Mouse (Mus musculus): ENCODE measurements at regions not wholly inside any gene's neighbourhood (a gene's known extent, or its start where the extent isn't known, plus 50 kb on each side); places are given as distances from the start of the nearest gene placed in this dataset.
A peak's percentile ranks its signal among the peaks of the same experiment; 100 is the strongest.

DNA sequence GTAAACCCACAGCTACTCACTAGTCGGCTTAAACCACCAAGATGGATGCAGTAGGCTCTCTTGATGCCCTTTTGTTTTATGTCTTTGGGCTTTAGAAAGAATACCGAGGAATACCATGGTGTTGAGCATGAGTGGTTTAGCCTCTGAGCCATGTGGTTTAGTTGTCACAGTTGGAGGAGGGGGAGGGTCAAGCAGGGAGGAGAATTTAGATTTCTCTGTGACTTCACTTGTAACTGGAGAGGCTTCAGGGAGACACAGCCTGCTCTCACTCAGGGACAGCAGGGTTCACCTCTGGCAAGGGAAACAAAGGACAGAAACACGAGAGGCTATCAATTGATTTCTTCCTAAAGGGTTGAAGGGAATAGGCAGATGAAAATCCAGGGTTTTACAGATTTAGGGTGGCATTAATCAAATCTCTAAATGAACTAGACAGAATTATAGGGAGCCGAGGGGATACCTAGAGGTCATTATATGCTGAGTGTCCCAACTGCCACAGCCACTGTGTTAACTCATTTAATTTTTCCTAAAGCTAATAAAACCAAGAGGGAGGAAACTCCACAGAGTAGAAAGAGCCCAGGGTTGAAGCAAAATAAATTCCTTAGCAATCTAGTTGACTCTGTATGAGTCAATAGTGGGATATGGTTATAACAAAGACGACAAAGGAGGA lies 2113.7 kb upstream of the 5930422O12Rik start:
- DNase-seq, result no peak

DNA sequence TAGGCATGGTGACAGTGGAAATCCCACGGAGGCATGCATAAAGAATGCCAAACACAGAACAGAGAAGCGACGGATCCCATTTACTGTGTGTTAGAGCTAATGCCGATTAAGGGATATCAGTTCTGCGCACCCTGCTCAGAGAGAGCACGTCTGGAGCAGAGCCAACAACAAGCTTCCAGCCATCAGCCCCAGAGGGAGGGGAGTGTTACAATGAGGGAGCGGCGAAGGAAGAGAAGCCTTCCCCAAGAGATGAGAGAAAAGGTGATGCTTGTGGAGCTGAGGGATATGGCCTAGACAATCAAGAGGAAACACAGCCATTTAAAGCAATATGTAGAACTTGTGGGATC lies 2113.2 kb upstream of the 5930422O12Rik start:
- DNase-seq, result no peak

DNA sequence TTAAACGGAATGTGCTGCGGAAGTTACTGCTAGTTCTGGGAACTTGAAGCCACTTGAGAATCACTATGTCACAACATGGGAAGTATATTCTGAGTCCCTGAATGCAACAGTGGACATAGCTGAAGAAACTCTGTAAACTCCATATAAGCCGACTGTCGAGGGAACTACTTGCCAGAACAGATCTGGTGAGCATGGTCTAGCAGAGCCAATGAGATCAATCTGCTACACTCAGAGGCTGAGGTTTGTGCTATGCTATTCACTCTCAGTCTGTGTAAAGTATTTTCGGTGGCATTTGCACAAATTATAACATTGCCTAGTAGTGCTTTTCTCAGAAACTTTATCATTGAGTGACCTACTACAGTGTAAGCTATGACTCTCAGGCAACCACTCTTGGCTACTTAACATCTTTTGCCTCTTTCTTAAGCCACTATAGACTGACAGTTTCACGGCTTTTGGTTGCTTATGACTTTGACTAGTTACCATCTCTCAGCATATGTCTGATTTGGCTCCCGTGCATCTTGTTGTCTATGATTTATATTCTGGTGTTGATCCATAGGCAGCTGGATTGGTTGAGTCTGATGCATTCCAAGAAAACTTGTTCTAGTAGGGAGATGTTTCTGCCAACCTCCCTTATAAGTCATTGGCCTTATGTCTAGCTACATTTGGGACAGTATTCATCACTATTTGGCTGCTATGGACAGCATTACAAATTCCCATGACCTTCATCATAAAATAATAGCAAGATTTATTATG lies 2094.8 kb upstream of the 5930422O12Rik start:
- DNase-seq, result no peak

DNA sequence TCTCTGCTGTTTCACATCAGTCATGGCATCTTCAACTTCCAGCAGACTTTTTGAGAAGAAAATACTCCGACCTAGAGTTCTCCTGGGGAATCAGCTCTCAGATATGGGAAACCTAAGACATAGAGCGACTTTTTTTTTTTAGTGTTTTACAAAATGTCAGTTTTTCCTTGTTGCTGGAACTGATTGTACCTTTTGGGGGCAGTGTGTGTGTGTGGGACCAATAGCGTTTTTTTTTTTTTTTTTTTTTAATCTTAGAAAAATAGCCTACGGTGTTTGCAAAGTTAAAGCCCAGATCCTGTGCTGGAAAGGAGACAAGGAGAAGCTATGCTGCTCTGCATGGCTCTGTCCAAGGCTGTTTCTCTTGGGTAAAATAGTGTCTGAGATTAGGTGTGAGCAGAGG lies 2080.0 kb upstream of the 5930422O12Rik start:
- no peak for DNase-seq

DNA sequence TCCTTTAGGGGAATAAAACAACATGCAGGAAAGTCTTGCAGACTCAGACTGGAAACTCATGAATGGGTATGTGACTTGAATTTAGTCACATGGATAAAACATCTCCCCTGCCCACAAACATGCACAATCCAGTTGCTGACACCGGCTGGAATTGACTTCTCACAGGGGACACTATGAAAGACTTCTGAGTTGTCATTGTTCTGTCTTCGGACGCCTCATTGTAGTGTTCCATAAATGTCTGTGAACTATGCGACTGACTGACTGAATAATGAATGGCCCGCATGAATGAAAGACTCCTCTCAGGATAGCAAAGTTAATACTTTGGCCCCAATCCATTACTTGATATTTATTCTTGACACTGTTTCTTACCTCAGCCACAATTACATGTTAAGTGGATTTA lies 2058.9 kb upstream of the 5930422O12Rik start:
- DNase-seq, result no peak

DNA sequence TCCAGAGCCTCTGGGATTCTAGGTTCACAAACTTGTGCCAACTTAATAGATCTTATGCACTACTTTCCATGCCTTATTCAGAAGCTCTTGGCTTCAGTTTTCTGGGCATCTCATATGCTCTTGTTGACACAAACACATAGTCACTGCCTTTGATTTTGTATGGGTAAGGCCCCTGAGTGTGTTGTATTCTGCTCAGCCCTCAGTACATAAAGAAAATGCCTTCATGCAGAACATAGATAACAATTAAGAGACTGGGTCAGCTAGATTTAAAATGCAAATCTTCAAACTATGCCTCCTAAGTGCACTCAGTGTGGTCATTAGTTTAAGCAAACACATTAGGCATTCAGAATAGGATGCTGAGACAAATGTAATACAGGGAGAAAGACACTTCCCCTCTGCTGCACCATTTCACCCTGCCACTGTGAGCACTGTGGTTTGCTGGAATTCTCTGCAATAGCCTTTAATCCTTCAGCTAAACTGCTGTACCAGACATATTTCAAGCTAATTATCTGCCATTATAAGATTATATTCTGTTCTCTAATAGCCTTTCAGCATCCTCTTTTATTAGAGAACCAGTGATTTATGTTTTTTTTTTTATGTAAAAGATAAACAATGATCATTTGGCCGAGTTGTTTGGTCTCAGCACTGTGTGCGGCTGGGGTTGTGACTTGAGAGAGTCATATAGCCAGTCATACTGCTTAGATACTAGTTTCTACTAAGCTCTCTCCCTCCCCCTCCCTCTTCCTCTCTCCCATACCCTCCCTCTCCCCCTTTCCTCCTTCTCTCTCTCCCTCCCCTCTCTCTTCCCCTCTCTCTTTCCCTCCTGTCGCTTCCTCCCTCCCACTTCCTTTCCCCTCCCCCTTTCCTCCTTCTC lies 2058.1 kb upstream of the 5930422O12Rik start:
- no peak for DNase-seq

DNA sequence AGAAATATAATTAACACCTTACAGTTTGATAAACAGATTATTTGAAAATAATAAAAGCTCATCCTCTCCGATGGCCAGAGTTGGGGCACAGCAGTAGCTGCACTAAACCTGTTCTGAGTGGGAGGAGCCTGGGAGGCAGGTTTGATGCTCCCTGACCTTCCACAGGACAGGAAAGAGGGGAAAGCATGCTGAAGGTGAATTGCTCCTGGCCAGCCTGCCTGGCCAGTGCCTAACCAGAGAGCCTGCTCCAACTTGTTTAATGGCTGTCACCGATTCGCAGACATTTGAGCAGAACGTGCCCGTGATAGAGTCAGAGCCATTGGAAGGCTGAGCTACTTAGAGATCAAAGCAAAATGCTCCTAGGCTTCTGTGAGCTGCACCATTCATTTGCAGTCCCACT lies 2056.9 kb upstream of the 5930422O12Rik start:
- DNase-seq, result no peak

DNA sequence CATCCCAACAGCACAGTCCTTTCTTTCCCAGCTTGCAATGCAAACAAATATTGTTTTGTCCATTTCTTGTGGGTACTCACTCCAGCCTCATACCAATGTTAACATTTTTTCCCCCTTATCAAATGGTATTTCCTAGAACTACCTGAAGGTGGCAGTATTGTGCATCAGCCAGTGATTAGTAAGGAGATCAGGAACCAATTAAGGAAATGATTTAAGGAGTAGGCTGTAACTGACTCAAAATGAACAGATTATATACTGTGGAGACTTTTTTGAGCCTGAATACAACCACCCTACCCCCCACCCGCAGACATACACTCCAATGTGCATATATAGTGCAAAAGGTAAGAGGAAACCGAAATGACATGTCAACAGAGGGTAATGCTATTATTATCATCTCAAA lies 2056.1 kb upstream of the 5930422O12Rik start:
- no peak for DNase-seq

DNA sequence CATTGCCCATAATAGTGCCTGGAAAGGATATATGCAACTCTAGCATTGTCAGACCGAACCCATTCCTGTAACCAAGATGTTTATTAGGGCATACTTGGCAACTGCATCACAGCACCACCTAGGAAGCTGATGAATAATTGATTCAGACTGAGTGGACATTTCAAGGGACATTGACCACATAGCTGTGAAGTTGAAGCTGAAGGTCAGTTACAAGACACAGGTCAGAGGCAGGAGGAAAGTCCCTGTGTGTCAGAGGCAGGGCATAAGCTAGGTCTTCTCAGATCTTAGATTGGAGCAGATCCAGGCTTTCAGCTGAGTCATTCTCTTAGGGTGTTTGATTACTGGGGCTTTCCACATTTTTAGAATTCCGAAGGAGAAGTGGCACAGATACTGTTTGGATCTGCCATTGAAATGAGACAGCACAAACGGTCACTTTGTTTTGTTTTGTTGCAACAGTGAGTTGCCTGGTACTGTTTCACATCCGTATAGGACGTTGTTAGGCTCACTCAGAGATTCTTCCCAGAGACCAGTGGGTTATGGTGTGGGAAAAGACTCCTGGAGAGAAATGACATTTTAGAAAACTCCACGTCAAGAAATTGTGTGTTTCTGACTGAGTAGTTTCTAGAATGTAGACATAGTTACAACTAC lies 2055.2 kb upstream of the 5930422O12Rik start:
- DNase-seq, result peak; percentile 8 to 52

DNA sequence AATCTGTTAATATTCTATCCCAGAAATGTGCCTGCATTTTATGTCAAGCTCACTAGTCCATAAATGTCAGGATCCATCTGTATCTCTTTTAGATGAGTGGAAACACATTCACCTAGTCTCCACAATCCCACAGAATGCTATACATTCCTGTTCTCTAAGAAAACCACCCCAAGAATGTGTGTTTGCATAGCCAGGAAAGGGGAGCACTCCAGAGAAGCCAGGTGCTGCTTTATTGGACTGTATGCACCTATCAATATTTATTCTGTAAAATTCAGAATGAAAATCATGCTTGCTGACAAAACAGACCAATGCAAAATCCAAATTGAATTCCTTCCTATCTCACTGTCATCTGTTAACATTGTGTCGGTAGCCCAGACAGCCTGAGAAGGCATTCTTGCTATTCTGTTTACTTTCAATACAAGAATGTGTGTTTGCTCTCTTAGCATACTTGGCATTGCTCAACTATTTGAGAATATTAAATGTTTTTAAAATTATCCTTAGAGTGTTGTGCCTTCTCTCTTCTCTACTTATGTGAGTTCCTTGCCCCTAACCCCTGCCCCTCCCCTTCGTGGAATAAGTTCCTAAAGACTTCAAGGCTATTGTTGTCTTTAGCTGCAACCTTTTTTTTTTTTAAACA lies 2050.7 kb upstream of the 5930422O12Rik start:
- DNase-seq, result no peak

DNA sequence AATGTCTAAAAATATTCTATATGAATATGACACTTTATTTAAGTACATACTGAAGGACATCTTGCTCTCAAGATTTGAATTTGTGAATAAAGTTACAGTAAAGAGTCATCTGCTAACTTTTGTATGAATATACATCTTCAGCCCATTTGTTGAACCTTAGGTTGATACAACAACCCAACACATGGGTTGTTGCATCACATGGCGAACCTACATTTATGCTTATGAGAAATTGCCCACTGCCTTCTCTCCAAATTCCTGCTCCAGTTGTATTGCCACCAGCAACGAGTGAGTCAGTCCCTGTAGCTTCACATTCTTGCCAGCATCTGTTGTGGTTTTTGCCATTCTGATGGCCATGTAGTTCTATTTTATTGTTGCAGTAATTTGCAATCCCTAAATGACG lies 2023.7 kb upstream of the 5930422O12Rik start:
- no peak for DNase-seq

DNA sequence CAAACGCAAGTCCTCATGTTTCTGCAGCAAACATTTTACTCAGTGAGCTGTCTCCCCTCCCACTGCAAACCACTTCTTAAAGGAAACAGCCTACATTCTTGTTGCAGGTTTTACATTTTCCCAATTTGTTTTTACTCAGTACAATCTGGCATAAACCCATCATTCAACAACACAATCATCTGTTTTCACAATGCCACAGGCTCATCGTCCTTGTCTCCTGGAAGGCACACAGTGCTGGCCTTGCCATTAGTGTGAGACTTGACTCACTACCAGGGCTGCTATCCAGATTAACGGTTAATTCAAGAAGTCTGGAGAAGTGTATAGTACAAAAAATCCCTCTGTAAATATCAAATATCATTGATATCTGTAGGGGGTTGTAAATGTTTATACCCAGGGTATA lies 2006.3 kb upstream of the 5930422O12Rik start:
- DNase-seq, result no peak

DNA sequence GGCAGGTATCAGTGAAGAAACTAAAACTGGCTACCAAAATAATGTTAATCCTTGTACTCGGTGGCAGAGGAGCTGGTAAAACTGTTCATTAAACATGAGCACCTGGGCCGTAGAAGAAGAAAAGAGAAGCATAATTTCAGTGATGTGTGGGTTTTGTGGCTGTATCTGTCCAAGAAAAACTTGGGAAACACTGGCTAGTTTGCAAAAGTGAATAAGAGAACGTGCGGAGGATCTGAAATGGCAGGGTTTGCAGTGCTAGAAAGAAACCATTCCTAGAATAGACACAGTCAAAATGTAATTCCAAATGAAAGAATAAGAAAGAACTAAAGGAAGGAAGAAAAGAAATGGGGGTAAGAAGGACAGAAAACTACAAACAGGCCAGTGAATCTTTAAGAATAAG lies 2000.8 kb upstream of the 5930422O12Rik start:
- no peak for DNase-seq

DNA sequence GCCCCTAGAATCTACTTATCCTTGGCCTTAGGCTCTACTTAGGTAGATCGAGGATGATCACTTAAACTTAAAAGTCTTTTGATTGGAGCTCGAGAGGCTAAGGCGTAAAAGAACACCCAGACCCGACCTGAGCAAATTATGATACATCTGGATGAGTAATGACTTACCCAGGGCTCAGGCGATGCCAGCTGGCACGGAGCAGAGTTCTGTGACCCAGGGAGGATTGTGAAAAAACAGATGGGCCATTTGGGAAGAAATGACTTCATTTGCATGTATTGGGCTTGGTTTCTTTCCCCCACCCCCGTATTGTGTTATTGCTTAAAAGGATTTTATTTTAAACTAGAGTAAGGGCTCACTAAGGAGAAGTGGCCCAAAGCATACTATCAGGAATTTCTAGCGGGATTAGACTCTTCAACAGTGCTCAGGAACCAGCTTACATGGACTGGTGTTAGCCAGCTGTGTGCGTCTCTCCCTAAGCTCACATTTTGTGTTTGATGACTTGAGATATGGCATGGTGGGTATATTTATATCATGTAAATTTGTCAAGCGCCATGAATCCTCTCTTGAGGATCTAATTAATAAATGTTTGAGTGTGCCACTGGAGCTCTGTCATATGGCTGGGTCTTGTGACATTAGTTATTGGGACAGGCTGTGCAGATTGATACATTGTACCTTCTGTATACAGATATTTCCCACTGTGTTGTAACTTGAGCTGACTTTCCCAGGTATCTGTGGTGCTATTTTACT lies 1991.9 kb upstream of the 5930422O12Rik start:
- no peak for DNase-seq

DNA sequence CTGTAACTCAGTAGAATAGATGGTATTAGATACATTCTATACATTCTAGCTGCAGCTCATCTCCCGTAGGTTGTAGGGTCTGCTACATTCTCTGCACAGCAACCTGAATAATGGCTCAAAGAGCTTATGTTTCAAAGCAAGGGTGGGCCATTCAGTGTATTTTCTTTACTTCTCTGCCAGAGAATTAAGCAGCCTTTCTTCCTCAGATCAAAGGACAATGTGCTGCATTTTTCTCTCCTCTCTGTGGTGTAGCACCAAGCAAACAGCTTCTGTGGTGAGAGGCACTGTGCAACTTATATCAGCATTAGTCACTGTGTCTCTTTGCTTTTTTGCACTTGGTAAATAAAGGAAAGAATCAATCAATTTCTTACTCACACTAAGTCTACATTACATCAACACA lies 1983.7 kb upstream of the 5930422O12Rik start:
- no peak for DNase-seq

DNA sequence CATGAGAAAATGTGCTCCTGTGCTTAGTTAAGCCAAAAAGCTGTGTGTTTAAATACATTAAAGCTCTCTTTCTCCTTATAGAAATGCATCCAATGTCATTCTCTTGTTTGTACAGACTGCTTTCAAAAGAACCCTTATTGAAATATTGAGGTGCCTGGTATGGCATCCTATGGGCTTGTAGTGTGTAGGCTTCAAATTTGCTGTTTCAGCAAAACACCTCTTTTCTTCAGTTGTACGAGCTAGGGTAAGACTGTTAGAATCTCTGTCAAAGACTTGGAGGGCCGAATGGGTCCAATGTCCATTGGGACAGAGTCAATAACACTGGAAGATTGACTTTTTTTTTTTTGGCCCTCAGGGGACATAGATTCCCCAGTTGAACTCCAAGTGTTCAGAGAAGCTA lies 1980.5 kb upstream of the 5930422O12Rik start:
- no peak for DNase-seq

DNA sequence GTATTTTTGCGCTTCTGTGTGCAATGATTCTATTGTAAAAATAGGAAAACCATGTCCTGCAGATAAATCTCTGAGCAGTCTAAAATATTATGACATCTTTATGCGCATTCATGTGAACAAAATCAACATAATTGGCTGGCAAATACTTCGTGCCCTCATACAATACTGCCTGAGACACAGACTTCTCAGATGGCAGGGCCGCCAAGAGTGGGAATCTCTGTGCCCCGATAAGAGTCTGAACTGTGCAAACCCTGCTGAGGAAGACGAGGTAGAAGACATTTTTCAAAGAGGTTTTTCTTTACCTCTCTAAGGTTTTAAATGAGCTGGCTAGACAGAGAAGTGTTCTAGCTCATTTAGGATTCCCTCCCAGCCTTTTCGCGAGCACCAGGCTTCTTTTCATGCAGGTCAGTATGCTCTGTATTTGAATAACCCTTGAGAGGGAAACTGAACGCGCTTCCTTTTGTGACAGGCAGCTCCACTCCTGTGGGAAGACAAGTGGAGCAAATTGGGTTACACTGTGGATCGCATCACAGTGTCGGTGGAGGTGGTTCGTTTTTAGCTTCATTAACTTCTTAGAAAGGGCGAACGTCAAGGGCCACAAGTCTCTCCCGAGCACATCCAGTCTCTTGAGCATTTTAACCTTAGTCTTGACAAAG lies 1973.6 kb upstream of the 5930422O12Rik start:
- no peak for DNase-seq

DNA sequence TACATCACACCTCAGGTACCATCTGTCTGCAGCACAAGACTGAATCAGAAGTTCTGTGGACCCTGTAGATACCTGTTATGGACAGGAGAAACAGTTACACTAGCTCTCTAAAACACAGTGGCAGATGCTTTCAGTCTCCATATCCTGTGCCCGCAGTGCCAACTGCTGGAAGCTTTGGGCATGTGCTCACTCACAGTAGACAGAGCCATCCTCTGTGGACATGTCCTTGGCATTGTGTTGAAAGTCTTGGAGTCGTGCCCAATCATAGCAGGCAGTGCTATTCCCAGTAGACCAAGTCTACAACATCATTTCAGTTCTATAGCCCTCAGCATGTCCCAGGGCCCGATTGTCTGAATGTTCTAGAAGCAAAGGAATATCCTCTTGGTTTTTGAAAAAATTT lies 1968.2 kb upstream of the 5930422O12Rik start:
- DNase-seq, result no peak

Measured in lung, adult 18-20 months (tissue).